Mouse (Mus musculus) embryonic fibroblast, embryonic 13.5 days (primary cell): Measurements from ENCODE around the gene Nav2. TPM values are rescaled to one million over a fixed set of nuclear protein-coding genes. Genes with fewer than 3 reads are reported as not detected.
A peak's percentile ranks its signal among the peaks of the same experiment; 100 is the strongest.

Experiments used
- H3K27ac ChIP-seq: 2 replicates; pipeline ENCODE4 v1.5.1; 2012; ENCODE audit warnings: low read length, control low read depth, inconsistent platforms; ENCODE audit not compliant: insufficient read depth
- H3K4me1 ChIP-seq: 2 replicates; pipeline ENCODE4 v1.6.1; 2011; ENCODE audit warnings: low read length; ENCODE audit not compliant: control insufficient read depth, insufficient read depth
- H3K4me3 ChIP-seq: 2 replicates; pipeline ENCODE4 v1.5.1; 2011; ENCODE audit warnings: mild to moderate bottlenecking, control low read depth, low read length; ENCODE audit not compliant: insufficient read depth
- CTCF ChIP-seq: IDR thresholded peaks from 2 replicates; pipeline ENCODE4 v1.5.1; 2011; ENCODE audit warnings: mild to moderate bottlenecking, control low read depth, low read length, moderate library complexity, borderline replicate concordance; ENCODE audit not compliant: insufficient read depth
- POLR2A ChIP-seq: IDR thresholded peaks from 2 replicates; pipeline ENCODE4 v1.6.1; 2011; ENCODE audit warnings: low read depth, mild to moderate bottlenecking, control low read depth, low read length, moderate library complexity
- polyA plus RNA-seq: library from polyadenylated mRNA; stranded (reverse); fragments of >200 nt; gene quantifications from 2 replicates; pipeline ENCODE4 v1.2.4, GENCODE M21; 2011; ENCODE audit warnings: low read depth; ENCODE audit not compliant: missing spikeins, insufficient read length

Gene Nav2
- polyA plus RNA-seq, 1 experiment, result 18.7 TPM

GRCm38 (mm10) chr7:49108076-49108475 is 199.6 kb downstream of the Nav2 start:
- Histone ChIP-seq H3K27ac (no peak overlapping the region), H3K4me1 (0 out of 2 replicates have a peak, but pooled peaks cover 2% of the 10 kb centered on the region), H3K4me3 (no peak overlapping the region)
- TF ChIP-seq CTCF (no peak), POLR2A (no peak)

GRCm38 (mm10) chr7:49119016-49119415 is 210.5 kb downstream of the Nav2 start:
- TF ChIP-seq POLR2A, result no peak
- no peak for TF ChIP-seq CTCF
- H3K4me1 ChIP-seq, result no peaks in the 10 kb centered on the region
- H3K27ac ChIP-seq, result no peak overlapping the region
- H3K4me3 ChIP-seq, result no peak overlapping the region

- H3K4me1 ChIP-seq, result no peaks in the 10 kb centered on the region
- TF ChIP-seq POLR2A (no peak), CTCF (no peak)
- H3K27ac ChIP-seq, result no peak overlapping the region
- H3K4me3 ChIP-seq, result no peak overlapping the region
Measured at GRCm38 (mm10) chr7:49119794-49120487, 211.4 kb downstream of the Nav2 start.

GRCm38 (mm10) chr7:49120488-49120864 is 212.0 kb downstream of the Nav2 start:
- TF ChIP-seq CTCF (no peak), POLR2A (no peak)
- no peak overlapping the region for H3K27ac ChIP-seq
- H3K4me1 ChIP-seq, result no peaks in the 10 kb centered on the region
- no peak overlapping the region for H3K4me3 ChIP-seq

- TF ChIP-seq CTCF (peak; percentile 83), POLR2A (no peak)
- Histone ChIP-seq H3K4me1 (no peaks in the 10 kb centered on the region), H3K27ac (no peak overlapping the region), H3K4me3 (no peak overlapping the region)
Measured at GRCm38 (mm10) chr7:49120935-49121691, 212.6 kb downstream of the Nav2 start.

GRCm38 (mm10) chr7:49122498-49122897 is 214.0 kb downstream of the Nav2 start:
- TF ChIP-seq CTCF (no peak), POLR2A (no peak)
- Histone ChIP-seq H3K4me1 (no peaks in the 10 kb centered on the region), H3K27ac (no peak overlapping the region), H3K4me3 (no peak overlapping the region)

GRCm38 (mm10) chr7:49125545-49125944 is 217.0 kb downstream of the Nav2 start:
- H3K27ac ChIP-seq, result no peak overlapping the region
- H3K4me1 ChIP-seq, result peaks cover 6% of the 10 kb centered on the region; the same call in 1 of the 2 replicates
- TF ChIP-seq CTCF (peak; percentile 96), POLR2A (no peak)

GRCm38 (mm10) chr7:49128224-49128623 is 219.7 kb downstream of the Nav2 start:
- peaks cover 6% of the 10 kb centered on the region; the same call in 1 of the 2 replicates for H3K4me1 ChIP-seq
- no peak overlapping the region for H3K27ac ChIP-seq
- TF ChIP-seq POLR2A, result no peak
- no peak for TF ChIP-seq CTCF
- H3K4me3 ChIP-seq, result no peak overlapping the region

More at GRCm38 (mm10) chr7:49125545-49125944, 217.0 kb downstream of the Nav2 start:
- H3K4me3 ChIP-seq, result no peak overlapping the region

GRCm38 (mm10) chr7:49132851-49133351 is 224.4 kb downstream of the Nav2 start:
- no peak overlapping the region for H3K4me3 ChIP-seq
- TF ChIP-seq CTCF (peak; percentile 76), POLR2A (no peak)
- no peak overlapping the region for H3K27ac ChIP-seq
- peaks cover 6% of the 10 kb centered on the region; the same call in 1 of the 2 replicates for H3K4me1 ChIP-seq

- Histone ChIP-seq H3K4me1 (no peaks in the 10 kb centered on the region), H3K27ac (no peak overlapping the region), H3K4me3 (no peak overlapping the region)
- no peak for TF ChIP-seq CTCF
- no peak for TF ChIP-seq POLR2A
Measured at GRCm38 (mm10) chr7:49134396-49134795, 225.9 kb downstream of the Nav2 start.
